In genomic region chr19:36143571-36143970, GRCm38 (mm10) we compare ENCODE assay signal across 20 mouse cellular contexts. TPM values are rescaled to one million over a fixed set of nuclear protein-coding genes. Genes with fewer than 3 reads are reported as not detected.
"Had no signal": no experiment of that assay in that cellular context is flagged by ENCODE, and none has a peak within 500 bp of the region (broad histone marks: within the 10 kb centered on the region; RNA-seq: fewer than 3 reads in every experiment).

No protein-coding gene starts in this region.

- H3K4me2 ChIP-seq: neural tube, embryonic 13.5 days; neural tube, embryonic 15.5 days; stomach, embryonic 15.5 days had no signal

- H3K27me3 ChIP-seq: neural tube, embryonic 13.5 days; neural tube, embryonic 15.5 days; stomach, embryonic 15.5 days had no signal

- DNase-seq: retina, postnatal 1 day; right cerebral cortex, adult 18-20 months; right cerebral cortex, postnatal 14 days; right cerebral cortex, postnatal 25 days; right cerebral cortex, postnatal 4 days; spleen, adult 18-20 months; thymus, adult 18-20 months; thymus, adult 2 months; thymus, postnatal 14 days; thymus, postnatal 25 days; thymus, postnatal 36 days; thymus, postnatal 4 days had no signal

- H3K4me3 ChIP-seq: neural tube, embryonic 13.5 days; neural tube, embryonic 15.5 days; stomach, embryonic 15.5 days had no signal

- H3K9me3 ChIP-seq: neural tube, embryonic 15.5 days; stomach, embryonic 15.5 days had no signal

- H3K9ac ChIP-seq: neural tube, embryonic 13.5 days; neural tube, embryonic 15.5 days; stomach, embryonic 15.5 days had no signal

- H3K27ac ChIP-seq: neural tube, embryonic 13.5 days; neural tube, embryonic 15.5 days; stomach, embryonic 15.5 days; stomach, postnatal 0 days had no signal

- H3K4me1 ChIP-seq: neural tube, embryonic 13.5 days; neural tube, embryonic 15.5 days; stomach, embryonic 15.5 days had no signal

- H3K36me3 ChIP-seq: neural tube, embryonic 13.5 days; neural tube, embryonic 15.5 days; stomach, embryonic 15.5 days had no signal

RNA-seq across cellular contexts. Expression of gene Ankrd1, which starts 23.7 kb away (rescaled TPM):
- total RNA-seq: neutrophil, adult 5-6 weeks had no signal
- polyA plus RNA-seq: neural tube, embryonic 14.5 days; small intestine, adult 2 months; testis, adult 2 months had no signal
